Mouse (Mus musculus): ENCODE measurements around the gene Dok5.

- TF ChIP-seq CTCF (IDR thresholded peaks at IDR 0.05; ENCODE audit: low read depth): no peak
- TF ChIP-seq EP300 (IDR thresholded peaks at IDR 0.05; ENCODE audit: low read depth): no peak
Measured at GRCm38 (mm10) chr2:170857507-170857906, 125.9 kb downstream of the Dok5 start.
